In the genomic region with DNA sequence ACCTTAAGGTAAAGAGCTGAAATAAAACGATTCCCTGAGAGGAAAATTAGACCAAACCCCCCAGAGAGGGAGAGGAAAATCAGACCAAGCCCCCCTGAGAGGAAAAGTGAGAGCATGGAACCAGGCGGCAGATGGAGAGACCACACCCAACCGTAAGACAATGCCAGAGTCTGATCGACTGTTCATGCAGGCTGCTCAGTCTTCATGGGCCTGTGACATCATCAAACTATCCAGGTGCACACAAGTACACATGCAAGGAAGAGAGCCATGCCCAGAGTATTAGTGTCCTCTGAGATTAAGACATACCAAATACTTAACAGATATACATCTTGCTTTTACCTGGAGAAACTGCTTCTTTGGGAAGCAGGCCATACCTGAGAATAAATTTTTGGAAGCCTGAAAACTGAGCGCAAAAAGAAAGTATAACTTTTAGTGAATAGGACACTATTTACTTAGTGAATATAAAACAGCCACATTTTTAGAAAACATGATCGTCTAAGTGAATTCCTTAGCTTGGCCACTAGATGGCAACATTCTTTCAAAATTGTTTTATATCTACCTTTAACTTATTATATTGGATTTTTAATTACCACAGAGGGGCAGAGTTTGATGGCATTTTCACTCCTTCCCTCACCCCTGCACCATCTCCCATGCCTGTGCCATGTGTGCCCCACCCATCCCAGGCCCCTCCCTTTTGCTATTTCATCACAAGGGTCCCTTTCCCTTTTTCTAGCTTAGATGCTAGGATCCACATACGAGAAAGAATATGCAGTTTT, we compare ENCODE assay signal across 11 mouse cellular contexts. TPM values are rescaled to one million over a fixed set of nuclear protein-coding genes. Genes with fewer than 3 reads are reported as not detected.
DNase-seq lines count a peak whose midpoint lies in the region; ATAC-seq and TF ChIP-seq lines count a peak whose summit lies in the region.
"Had no signal": no experiment of that assay in that cellular context is flagged by ENCODE, and none has a peak within 500 bp of the region (broad histone marks: within the 10 kb centered on the region; RNA-seq: fewer than 3 reads in every experiment).

No protein-coding gene starts in this region.

- H3K9me3 ChIP-seq in forebrain, postnatal 0 days (ENCODE audit: low read length): no peaks in the 10 kb centered on the region
- H3K9me3 ChIP-seq in forebrain, embryonic 16.5 days (ENCODE audit: control insufficient read depth, low read length): no peaks in the 10 kb centered on the region
- no peaks in the 10 kb centered on the region for H3K9me3 ChIP-seq in lung, embryonic 15.5 days
- no peaks in the 10 kb centered on the region for H3K9me3 ChIP-seq in neural tube, embryonic 15.5 days (replicated peaks)
- H3K9me3 ChIP-seq: heart, embryonic 12.5 days; limb, embryonic 15.5 days had no signal

- ATAC-seq in forebrain, postnatal 0 days: peak; percentile 20; the same call in 1 of the 2 replicates
- ATAC-seq in forebrain, embryonic 16.5 days: no peak
- ATAC-seq in lung, embryonic 15.5 days (ENCODE audit: borderline replicate concordance, extremely low read depth, low FRiP score, low TSS enrichment): peak; percentile 62; the same call in 1 of the 2 replicates
- ATAC-seq in neutrophil, adult 5-6 weeks (ENCODE audit: extremely low read depth, insufficient number of reproducible peaks, low FRiP score, poor library complexity, severe bottlenecking): peak; percentile 39; the same call in 1 of the 2 replicates
- ATAC-seq in neural tube, embryonic 15.5 days (ENCODE audit: low FRiP score): no peak

- no peak overlapping the region for H3K27ac ChIP-seq in forebrain, postnatal 0 days (ENCODE audit: low read depth, low read length)
- no peak overlapping the region for H3K27ac ChIP-seq in forebrain, embryonic 16.5 days (ENCODE audit: low read length)
- 0 out of 2 replicates have a peak overlapping the region, but pooled peaks have one; percentile 35 for H3K27ac ChIP-seq in lung, embryonic 15.5 days
- no peak overlapping the region for H3K27ac ChIP-seq in neural tube, embryonic 15.5 days (replicated peaks)
- H3K27ac ChIP-seq: limb, embryonic 15.5 days had no signal

- no peak overlapping the region for H3K4me2 ChIP-seq in forebrain, postnatal 0 days (ENCODE audit: low read depth)
- no peak overlapping the region for H3K4me2 ChIP-seq in forebrain, embryonic 16.5 days (ENCODE audit: low read length)
- H3K4me2 ChIP-seq in lung, embryonic 15.5 days: no peak overlapping the region
- H3K4me2 ChIP-seq in neural tube, embryonic 15.5 days: no peak overlapping the region
- H3K4me2 ChIP-seq: heart, embryonic 12.5 days; limb, embryonic 15.5 days had no signal

- WGBS in forebrain, postnatal 0 days: 35% methylated on average over 7 of the region's 7 CpGs
- WGBS in forebrain, embryonic 16.5 days: 44% methylated on average over 7 of the region's 7 CpGs
- 51% methylated on average over 7 of the region's 7 CpGs for WGBS in lung, embryonic 15.5 days
- 53% methylated on average over 7 of the region's 7 CpGs for whole genome bisulfite sequencing in neural tube, embryonic 15.5 days

- peak; percentile 75 for DNase-seq in forebrain, postnatal 0 days
- no peak for DNase-seq in lung, postnatal 25 days (ENCODE audit: low spot score)
- DNase-seq in c-Kit-positive CD71-positive TER-119-positive erythroid progenitor cells, embryonic 14.5 days (ENCODE audit: low spot score): peak; percentile 25
- DNase-seq in layer of hippocampus, adult 8-10 months (ENCODE audit: low spot score in 2 of 2): no peak
- DNase-seq: cerebellum, postnatal 36 days had no signal

- no peaks in the 10 kb centered on the region for H3K36me3 ChIP-seq in forebrain, postnatal 0 days (ENCODE audit: insufficient read depth)
- no peaks in the 10 kb centered on the region for H3K36me3 ChIP-seq in forebrain, embryonic 16.5 days (ENCODE audit: control insufficient read depth, insufficient read depth)
- no peaks in the 10 kb centered on the region for H3K36me3 ChIP-seq in lung, embryonic 15.5 days
- H3K36me3 ChIP-seq in neural tube, embryonic 15.5 days: no peaks in the 10 kb centered on the region
- H3K36me3 ChIP-seq: heart, embryonic 12.5 days; limb, embryonic 15.5 days had no signal

- TF ChIP-seq CTCF in forebrain, postnatal 0 days (IDR thresholded peaks at IDR 0.05; ENCODE audit: low read depth): peak; percentile 70

- no peak overlapping the region for H3K9ac ChIP-seq in forebrain, postnatal 0 days
- H3K9ac ChIP-seq in forebrain, embryonic 16.5 days (replicated peaks; ENCODE audit: low read depth, low read length): no peak overlapping the region
- H3K9ac ChIP-seq in lung, embryonic 15.5 days: no peak overlapping the region
- H3K9ac ChIP-seq in neural tube, embryonic 15.5 days (replicated peaks): no peak overlapping the region
- H3K9ac ChIP-seq: heart, embryonic 12.5 days; limb, embryonic 15.5 days had no signal

- no peak overlapping the region for H3K4me3 ChIP-seq in forebrain, postnatal 0 days (ENCODE audit: low read depth, low read length)
- H3K4me3 ChIP-seq in forebrain, embryonic 16.5 days (replicated peaks; ENCODE audit: low read length): no peak overlapping the region
- no peak overlapping the region for H3K4me3 ChIP-seq in lung, embryonic 15.5 days
- no peak overlapping the region for H3K4me3 ChIP-seq in neural tube, embryonic 15.5 days (replicated peaks)
- H3K4me3 ChIP-seq: heart, embryonic 12.5 days; limb, embryonic 15.5 days had no signal

- no peaks in the 10 kb centered on the region for H3K4me1 ChIP-seq in forebrain, postnatal 0 days (ENCODE audit: insufficient read depth)
- H3K4me1 ChIP-seq in forebrain, embryonic 16.5 days (replicated peaks; ENCODE audit: control insufficient read depth, insufficient read depth, low read length): 0 out of 2 replicates have a peak, but pooled peaks cover 2% of the 10 kb centered on the region
- no peaks in the 10 kb centered on the region for H3K4me1 ChIP-seq in lung, embryonic 15.5 days
- no peaks in the 10 kb centered on the region for H3K4me1 ChIP-seq in neural tube, embryonic 15.5 days
- H3K4me1 ChIP-seq: heart, embryonic 12.5 days; limb, embryonic 15.5 days had no signal

- H3K27me3 ChIP-seq in forebrain, postnatal 0 days (ENCODE audit: insufficient read depth, low read length): no peaks in the 10 kb centered on the region
- H3K27me3 ChIP-seq in forebrain, embryonic 16.5 days (replicated peaks; ENCODE audit: control insufficient read depth, insufficient read depth, low read length): no peaks in the 10 kb centered on the region
- H3K27me3 ChIP-seq in lung, embryonic 15.5 days: no peaks in the 10 kb centered on the region
- no peaks in the 10 kb centered on the region; the same call in 1 of the 2 replicates for H3K27me3 ChIP-seq in neural tube, embryonic 15.5 days (replicated peaks)
- H3K27me3 ChIP-seq: heart, embryonic 12.5 days; limb, embryonic 15.5 days had no signal

RNA-seq across cellular contexts. Expression of a gene that starts 15.5 kb away (rescaled TPM):
- total RNA-seq in forebrain, postnatal 0 days (2014; rRNA removed): 63.6 and 79.6 TPM in 2 replicates
- polyA plus RNA-seq in forebrain, postnatal 0 days (2015; fragmentation: Nextera tagmentation; extraction: Ambion mirVana): 42.4 and 48.7 TPM in 2 replicates
- 43.9 and 46.7 TPM in 2 replicates for polyA plus RNA-seq in forebrain, embryonic 16.5 days (2015; fragmentation: Nextera tagmentation; extraction: Ambion mirVana)
- 33.2 and 33.9 TPM in 2 replicates for polyA plus RNA-seq in lung, embryonic 15.5 days (2015; fragmentation: Nextera tagmentation; extraction: Ambion mirVana)
- 68.0 and 73.3 TPM in 2 replicates for total RNA-seq in neutrophil, adult 5-6 weeks (2017)
- polyA plus RNA-seq in neural tube, embryonic 15.5 days (2015; fragmentation: Nextera tagmentation; extraction: Ambion mirVana): 48.9 and 49.8 TPM in 2 replicates
- 10 to 100 TPM; 71.9 to 99.6 (median 91.4) TPM for total RNA-seq in layer of hippocampus, adult 8-10 months (2022)

Comparison
In these comparisons a context has a peak if more than half of its experiments do, and no peak if none do; other contexts are left out.
1. ATAC-seq: peak in forebrain, postnatal 0 days (single experiment), lung, embryonic 15.5 days (single experiment) and neutrophil, adult 5-6 weeks (single experiment); none in forebrain, embryonic 16.5 days (single experiment) and neural tube, embryonic 15.5 days (single experiment).
2. DNase-seq: peak in forebrain, postnatal 0 days (single experiment) and c-Kit-positive CD71-positive TER-119-positive erythroid progenitor cells, embryonic 14.5 days (single experiment); none in lung, postnatal 25 days (single experiment) and layer of hippocampus, adult 8-10 months (0 of 2).